Mouse (Mus musculus) kidney, adult 10 weeks (tissue): ENCODE results near the gene Cmtm1. TPM values are rescaled to one million over a fixed set of nuclear protein-coding genes. Genes with fewer than 3 reads are reported as not detected.

Source experiments
- polyA plus RNA-seq: library from polyadenylated mRNA; stranded (reverse); fragments of 350-450 nt; fragmentation: Illumina TruSeq; extraction: RNeasy Lipid Tissue Mini Kit (QIAGEN cat#74804); gene quantifications from one replicate; pipeline ENCODE4 v1.2.3, GENCODE M21; 2014; ENCODE audit warnings: low read depth, low replicate concordance

Gene Cmtm1
- polyA plus RNA-seq = not detected

DNA sequence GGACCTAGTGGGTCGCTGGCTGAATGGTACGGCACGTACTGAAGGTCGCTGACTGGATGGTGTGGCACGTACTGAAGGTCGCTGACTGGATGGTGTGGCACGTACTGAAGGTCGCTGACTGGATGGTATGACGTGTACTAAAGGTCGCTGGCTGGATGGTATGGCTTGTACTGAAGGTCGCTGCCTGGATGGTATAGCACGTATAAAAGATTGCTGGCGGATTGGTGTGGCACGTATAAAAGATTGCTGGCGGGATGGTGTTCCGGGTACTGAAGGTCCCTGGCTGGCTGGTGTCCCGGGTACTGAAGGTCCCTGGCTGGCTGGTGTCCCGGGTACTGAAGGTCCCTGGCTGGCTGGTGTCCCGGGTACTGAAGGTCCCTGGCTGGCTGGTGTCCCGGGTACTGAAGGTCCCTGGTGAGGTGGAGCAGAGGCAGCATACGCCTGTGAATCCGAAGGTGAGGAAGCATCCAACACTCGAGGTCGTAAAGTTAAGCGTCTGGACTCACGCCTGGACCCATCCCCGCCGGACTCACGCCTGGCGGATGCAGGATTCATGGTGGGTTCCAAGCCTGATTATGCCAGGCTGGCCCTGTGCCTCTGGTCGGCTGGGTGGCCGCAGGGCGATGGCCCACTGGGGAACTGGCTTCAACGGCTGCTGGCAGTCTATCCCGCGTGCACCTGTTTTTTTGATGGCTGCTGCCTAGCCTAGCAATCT, at the start of gene Cmtm1, which contains the start of gene Gm45711:
Gene Cmtm1 (minus strand): TSS at position 705 of the 715 bp plus-strand sequence.
Gene Gm45711 (minus strand): TSS at position 641 of the 715 bp plus-strand sequence.

DNA sequence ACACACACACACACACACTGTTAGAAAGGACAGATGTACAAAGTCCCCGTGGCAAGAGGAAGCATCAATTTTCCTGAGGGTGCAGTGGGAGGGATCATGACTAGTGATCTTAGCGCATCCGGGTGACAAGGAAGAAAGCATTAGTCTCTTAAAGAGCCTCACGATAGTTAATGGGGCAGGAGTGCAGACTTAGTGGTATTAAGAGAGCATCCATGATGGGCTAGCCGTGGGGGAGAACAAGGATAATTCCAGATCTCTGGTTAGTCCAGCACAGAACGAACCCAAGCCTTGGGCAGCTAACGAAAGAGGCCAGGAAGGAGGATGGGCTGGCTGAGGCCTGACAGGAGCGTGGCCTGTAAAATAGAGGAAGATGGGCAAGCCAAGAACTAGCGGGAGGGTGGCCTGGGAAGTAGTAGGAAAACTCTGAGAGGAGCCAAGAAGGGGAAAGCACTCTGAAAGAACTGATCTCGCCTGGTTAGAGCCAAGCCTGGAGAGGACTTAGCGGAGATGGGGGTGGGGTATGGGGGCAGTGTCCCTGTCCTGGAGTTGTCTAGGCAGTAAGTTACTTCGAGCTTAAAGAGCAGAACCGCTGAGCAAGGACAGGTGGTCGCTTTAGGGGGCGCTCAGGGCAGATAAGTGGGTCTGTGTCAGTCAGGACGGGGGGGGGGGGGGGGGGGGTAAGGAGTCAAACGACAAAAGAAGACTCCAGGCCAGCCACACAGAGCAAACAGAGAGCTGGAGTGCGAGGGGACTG, 29.5 kb upstream of the Cmtm1 start, which contains the start of gene Cmtm3:
Gene Cmtm3 (plus strand): TSS at position 182 of the 754 bp plus-strand sequence.

DNA sequence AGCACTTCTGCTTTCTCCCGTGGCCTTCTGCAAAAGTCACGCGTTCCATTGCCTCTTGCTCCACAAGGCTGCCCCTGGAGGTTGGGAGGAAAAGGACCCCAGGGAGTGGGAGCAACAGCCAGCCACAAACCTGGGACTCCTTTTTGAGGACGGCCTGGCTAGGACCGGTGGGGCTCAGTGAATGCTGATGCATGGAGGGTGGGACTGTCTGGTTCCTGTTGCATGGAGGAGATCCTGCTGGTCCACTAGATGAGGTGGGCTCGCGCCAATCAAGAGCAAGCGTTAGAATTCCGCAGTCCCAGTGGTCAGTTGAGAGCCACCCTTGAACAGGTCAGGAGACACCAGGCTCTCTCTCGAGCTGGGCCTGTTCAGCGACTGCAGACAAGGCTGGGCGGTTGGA, 12.0 kb upstream of the Cmtm1 start, which contains the start of gene Cmtm2b:
Gene Cmtm2b (plus strand): TSS at position 301 of the 400 bp plus-strand sequence.

DNA sequence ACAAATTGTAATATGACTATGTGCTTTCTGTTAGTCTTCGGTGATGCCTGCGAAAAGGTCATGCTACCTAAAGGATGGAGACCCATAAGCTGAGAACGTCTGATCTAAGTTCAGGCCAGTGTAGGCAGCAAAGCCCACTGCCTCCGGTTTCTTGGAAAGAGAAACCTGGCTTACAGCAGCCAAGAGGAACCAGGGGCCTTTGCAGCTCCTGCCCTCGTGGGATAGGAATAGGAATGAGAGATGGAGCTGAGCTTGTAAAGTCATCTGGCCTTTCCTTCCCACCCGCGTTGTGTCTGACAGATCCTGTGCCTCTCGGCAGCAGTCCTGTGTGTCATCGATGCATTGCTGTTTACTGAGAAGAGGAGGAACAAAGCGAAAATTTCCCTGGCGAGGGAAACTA, 11.3 kb upstream of the Cmtm1 start, which contains the start of gene Gm11020:
Gene Gm11020 (plus strand): TSS at position 301 of the 400 bp plus-strand sequence.

DNA sequence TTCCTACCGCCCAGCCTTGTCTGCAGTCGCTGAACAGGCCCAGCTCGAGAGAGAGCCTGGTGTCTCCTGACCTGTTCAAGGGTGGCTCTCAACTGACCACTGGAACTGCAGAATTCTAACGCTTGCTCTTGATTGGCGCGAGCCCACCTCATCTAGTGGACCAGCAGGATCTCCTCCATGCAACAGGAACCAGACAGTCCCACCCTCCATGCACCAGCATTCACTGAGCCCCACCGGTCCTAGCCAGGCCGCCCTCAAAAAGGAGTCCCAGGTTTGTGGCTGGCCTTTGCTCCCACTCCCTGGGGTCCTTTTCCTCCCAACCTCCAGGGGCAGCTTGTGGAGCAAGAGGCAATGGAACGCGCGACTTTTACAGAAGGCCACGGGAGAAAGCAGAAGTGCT, 16.9 kb downstream of the Cmtm1 start, which contains the start of gene Cmtm2a:
Gene Cmtm2a (minus strand): TSS at position 101 of the 400 bp plus-strand sequence.

DNA sequence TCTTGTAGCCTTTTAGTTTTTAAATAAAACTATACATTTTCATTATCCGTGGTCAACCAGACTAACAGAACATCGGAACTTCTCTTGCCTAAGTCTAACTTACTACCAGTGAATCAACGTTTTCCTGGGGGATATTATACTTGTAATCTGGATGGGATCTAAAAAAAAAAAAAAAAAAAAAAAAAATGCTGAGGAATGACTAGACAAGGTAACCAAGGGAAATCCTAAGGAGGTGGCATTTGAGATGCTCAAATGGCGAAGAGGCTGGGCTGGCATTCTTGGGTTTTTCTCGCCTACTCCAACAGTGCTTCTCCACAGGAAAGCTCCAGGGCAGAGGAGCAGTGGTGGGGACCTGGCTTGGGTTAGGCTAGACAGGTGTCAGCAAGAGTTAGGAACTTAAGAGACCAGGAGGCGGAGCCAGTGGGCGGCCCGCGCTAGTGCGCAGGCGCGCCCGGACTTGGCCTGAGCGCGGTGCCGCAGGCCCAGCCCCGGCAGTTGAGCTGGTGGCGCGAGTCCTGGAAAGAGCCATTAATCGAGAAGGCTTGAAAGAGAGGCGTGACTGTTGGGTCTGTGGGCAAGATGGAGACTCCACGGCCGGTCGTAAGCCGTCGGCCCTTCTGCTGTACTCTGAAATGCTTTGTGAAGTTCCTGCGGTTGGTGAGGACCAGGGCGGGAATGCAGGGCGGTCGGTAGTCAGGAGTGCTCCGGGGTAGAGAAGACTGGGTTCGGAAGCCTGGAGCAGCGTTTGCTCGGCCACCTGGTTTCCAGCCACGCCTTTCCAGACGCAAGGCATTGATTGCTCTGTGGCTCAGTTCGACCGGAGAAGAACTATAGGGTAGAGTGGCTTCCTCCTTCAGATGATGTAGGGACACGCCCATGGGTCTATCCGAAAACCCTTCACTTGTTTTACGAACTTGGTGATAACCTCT, 59.2 kb downstream of the Cmtm1 start, which contains the start of gene Cklf:
Gene Cklf (plus strand): TSS at position 423 of the 929 bp plus-strand sequence.

DNA sequence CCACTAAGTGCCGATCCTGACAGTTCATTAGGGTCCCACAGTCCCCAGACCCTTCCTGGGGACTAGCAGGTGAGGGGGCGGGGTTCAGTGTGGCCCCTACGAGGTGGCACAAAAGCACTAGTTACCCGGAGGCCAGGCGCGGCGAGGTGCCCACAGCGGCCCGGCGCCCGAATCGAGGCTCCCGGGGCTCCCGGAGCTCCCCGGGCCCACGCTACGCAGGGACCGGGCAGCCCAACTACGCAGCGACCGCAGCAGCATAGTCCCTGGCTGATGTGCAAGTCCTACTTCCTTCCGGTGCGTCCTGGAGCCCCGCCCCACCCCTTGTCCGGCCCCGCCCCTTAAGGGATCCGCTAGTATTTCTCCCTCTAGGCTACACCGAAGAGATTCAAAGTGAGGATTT, 61.7 kb downstream of the Cmtm1 start, which contains the start of gene Tk2:
Gene Tk2 (minus strand): TSS at position 283 of the 400 bp plus-strand sequence.

Other genes starting within 250 kb of the Cmtm1 start
- 8.2 TPM for gene Cdh5, start 208.5 kb downstream of the Cmtm1 start, polyA plus RNA-seq
- not detected for gene Bean1, start 139.7 kb downstream of the Cmtm1 start, polyA plus RNA-seq
- 10.6 TPM for gene Tk2, start 61.6 kb downstream of the Cmtm1 start, polyA plus RNA-seq
- gene Cklf, start 59.3 kb downstream of the Cmtm1 start, polyA plus RNA-seq = 5.4 TPM
- not detected for gene Cmtm2a, start 17.0 kb downstream of the Cmtm1 start, polyA plus RNA-seq
- not detected for gene Gm45711, start 64 bp downstream of the Cmtm1 start, polyA plus RNA-seq
- gene Gm11020, start 11.4 kb upstream of the Cmtm1 start, polyA plus RNA-seq = not detected
- gene Cmtm2b, start 12.1 kb upstream of the Cmtm1 start, polyA plus RNA-seq = not detected
- 4.6 TPM for gene Cmtm3, start 29.3 kb upstream of the Cmtm1 start, polyA plus RNA-seq
- 64.5 TPM for gene Cmtm4, start 85.7 kb upstream of the Cmtm1 start, polyA plus RNA-seq
- gene Dync1li2, start 132.9 kb upstream of the Cmtm1 start, polyA plus RNA-seq = 50.3 TPM
- 0.81 TPM for gene Terb1, start 199.8 kb upstream of the Cmtm1 start, polyA plus RNA-seq
- 202 TPM for gene Nae1, start 224.5 kb upstream of the Cmtm1 start, polyA plus RNA-seq
- 0.36 TPM for gene Car7, start 224.5 kb upstream of the Cmtm1 start, polyA plus RNA-seq